Mouse (Mus musculus) cortical plate, adult 2 months (tissue): ENCODE results near the gene Ak8.

Experiments used
- CTCF ChIP-seq: fragments of 200-500 bp; IDR thresholded peaks from 2 replicates; pipeline ENCODE4 v1.5.1; 2011; ENCODE audit warnings: mild to moderate bottlenecking, control low read depth, low read length; ENCODE audit not compliant: insufficient read depth; ENCODE audit errors: extremely low read depth
- POLR2A ChIP-seq: fragments of 200-500 bp; IDR thresholded peaks from 2 replicates; pipeline ENCODE4 v1.6.1; 2011; ENCODE audit warnings: mild to moderate bottlenecking, low read length, control low read depth; ENCODE audit not compliant: insufficient read depth; ENCODE audit errors: extremely low read depth

- TF ChIP-seq CTCF, result no peak
- no peak for TF ChIP-seq POLR2A
Observed at GRCm38 (mm10) chr2:28751658-28752057, 51.7 kb downstream of the Ak8 start.
